Mouse (Mus musculus): ENCODE data around the gene Otx2. TPM values are rescaled to one million over a fixed set of nuclear protein-coding genes. Genes with fewer than 3 reads are reported as not detected.

Otx2 gene
- polyA plus RNA-seq, 1 experiment from 2014 or later = 10.4 TPM

Other genes starting within 250 kb of the Otx2 start
- 31.1 and 31.4 TPM in 2 replicates for gene Tmem260, start 227.7 kb downstream of the Otx2 start, polyA plus RNA-seq (2016; fragmentation: Nextera tagmentation; extraction: Ambion mirVana)

Measured in embryonic facial prominence, embryonic 12.5 days (tissue).